Mouse (Mus musculus): Measurements from ENCODE around the gene Ush2a.

- TF ChIP-seq EP300 (IDR thresholded peaks at IDR 0.05; ENCODE audit: low read depth) (no peak), CTCF (IDR thresholded peaks at IDR 0.05; ENCODE audit: low read depth) (no peak)
Observed at GRCm38 (mm10) chr1:188656121-188656520, 394.3 kb downstream of the Ush2a start.
